In genomic region chr3:27348462-27348861, GRCm38 (mm10) we compare ENCODE assay signal across 25 mouse cellular contexts. TPM values are rescaled to one million over a fixed set of nuclear protein-coding genes. Genes with fewer than 3 reads are reported as not detected.
DNase-seq lines count a peak whose midpoint lies in the region; ATAC-seq and TF ChIP-seq lines count a peak whose summit lies in the region.
"Had no signal": no experiment of that assay in that cellular context is flagged by ENCODE, and none has a peak within 500 bp of the region (broad histone marks: within the 10 kb centered on the region; RNA-seq: fewer than 3 reads in every experiment).

No protein-coding gene starts in this region.

- H3K9ac ChIP-seq in forebrain, embryonic 16.5 days (replicated peaks; ENCODE audit: low read depth, low read length), result no peak overlapping the region
- H3K9ac ChIP-seq in forebrain, embryonic 13.5 days, result no peak overlapping the region
- H3K9ac ChIP-seq: embryonic facial prominence, embryonic 13.5 days; heart, embryonic 13.5 days; intestine, embryonic 15.5 days; liver, embryonic 12.5 days; lung, embryonic 14.5 days; midbrain, embryonic 12.5 days had no signal

- H3K9me3 ChIP-seq in forebrain, embryonic 16.5 days (ENCODE audit: control insufficient read depth, low read length), result no peaks in the 10 kb centered on the region
- H3K9me3 ChIP-seq in forebrain, embryonic 13.5 days (replicated peaks), result no peaks in the 10 kb centered on the region
- H3K9me3 ChIP-seq: embryonic facial prominence, embryonic 13.5 days; heart, embryonic 13.5 days; intestine, embryonic 15.5 days; liver, embryonic 12.5 days; midbrain, embryonic 12.5 days had no signal

- peaks cover 4% of the 10 kb centered on the region; the same call in 1 of the 2 replicates for H3K4me1 ChIP-seq in forebrain, embryonic 16.5 days (replicated peaks; ENCODE audit: control insufficient read depth, insufficient read depth, low read length)
- peaks cover 7% of the 10 kb centered on the region; the same call in 1 of the 2 replicates for H3K4me1 ChIP-seq in forebrain, embryonic 13.5 days
- H3K4me1 ChIP-seq: embryonic facial prominence, embryonic 13.5 days; heart, embryonic 13.5 days; intestine, embryonic 15.5 days; liver, embryonic 12.5 days; midbrain, embryonic 12.5 days had no signal

- no peak overlapping the region for H3K4me2 ChIP-seq in forebrain, embryonic 16.5 days (ENCODE audit: low read length)
- no peak overlapping the region for H3K4me2 ChIP-seq in forebrain, embryonic 13.5 days
- H3K4me2 ChIP-seq: embryonic facial prominence, embryonic 13.5 days; heart, embryonic 13.5 days; intestine, embryonic 15.5 days; liver, embryonic 12.5 days; lung, embryonic 14.5 days; midbrain, embryonic 12.5 days had no signal

- H3K4me3 ChIP-seq in forebrain, embryonic 16.5 days (replicated peaks; ENCODE audit: low read length), result no peak overlapping the region
- no peak overlapping the region for H3K4me3 ChIP-seq in forebrain, embryonic 13.5 days
- H3K4me3 ChIP-seq: embryonic facial prominence, embryonic 13.5 days; gastrocnemius, adult 2 months; heart, embryonic 13.5 days; intestine, embryonic 15.5 days; liver, embryonic 12.5 days; midbrain, embryonic 12.5 days; myocyte had no signal

- no peak overlapping the region for H3K27ac ChIP-seq in forebrain, embryonic 16.5 days (ENCODE audit: low read length)
- no peak overlapping the region for H3K27ac ChIP-seq in forebrain, embryonic 13.5 days
- H3K27ac ChIP-seq: embryonic facial prominence, embryonic 13.5 days; gastrocnemius, adult 2 months; heart, embryonic 13.5 days; intestine, embryonic 15.5 days; liver, embryonic 12.5 days; midbrain, embryonic 12.5 days had no signal

- intact Hi-C loops in left cerebral cortex, postnatal 4 days (cut with DNase I), result no loop called here

- peak; percentile 10 for DNase-seq in left cerebral cortex, adult 11 months (ENCODE audit: low spot score)
- no peak for DNase-seq in left cerebral cortex, postnatal 4 days
- DNase-seq in brain, embryonic 14.5 days (ENCODE audit: low read depth), result peak; percentile 55
- DNase-seq in retina, embryonic 14.5 days (ENCODE audit: low spot score), result peak; percentile 51
- no peak for DNase-seq in spleen, postnatal 4 days (ENCODE audit: low spot score in 2 of 2)
- DNase-seq: adrenal gland, adult 8-10 months; cerebellum, adult 2 months; gastrocnemius, adult 2 months; heart, postnatal 36 days; kidney, postnatal 4 days; lung, embryonic 14.5 days; right cerebral cortex, postnatal 25 days; thymus, postnatal 36 days had no signal

- no peak for TF ChIP-seq POLR2A in brain, embryonic 14.5 days (IDR thresholded peaks at IDR 0.05; ENCODE audit: borderline replicate concordance, extremely low read depth, insufficient read depth, insufficient read length, poor library complexity, severe bottlenecking)

- ATAC-seq in forebrain, embryonic 16.5 days, result peak; percentile 57; the same call in 1 of the 2 replicates
- ATAC-seq in forebrain, embryonic 13.5 days, result no peak
- ATAC-seq: intestine, embryonic 15.5 days; liver, embryonic 12.5 days had no signal

- TF ChIP-seq CTCF in brain, embryonic 14.5 days (IDR thresholded peaks at IDR 0.05; ENCODE audit: borderline replicate concordance, extremely low read depth, insufficient read depth, insufficient read length), result no peak

- 64% methylated on average over 5 of the region's 5 CpGs for WGBS in forebrain, embryonic 16.5 days
- 72% methylated on average over 5 of the region's 5 CpGs for WGBS in forebrain, embryonic 13.5 days

- no peaks in the 10 kb centered on the region for H3K36me3 ChIP-seq in forebrain, embryonic 16.5 days (ENCODE audit: control insufficient read depth, insufficient read depth)
- no peaks in the 10 kb centered on the region for H3K36me3 ChIP-seq in forebrain, embryonic 13.5 days (ENCODE audit: poor library complexity, severe bottlenecking)
- H3K36me3 ChIP-seq: embryonic facial prominence, embryonic 13.5 days; heart, embryonic 13.5 days; intestine, embryonic 15.5 days; liver, embryonic 12.5 days; midbrain, embryonic 12.5 days had no signal

- H3K27me3 ChIP-seq in forebrain, embryonic 16.5 days (replicated peaks; ENCODE audit: control insufficient read depth, insufficient read depth, low read length), result no peaks in the 10 kb centered on the region
- H3K27me3 ChIP-seq in forebrain, embryonic 13.5 days, result no peaks in the 10 kb centered on the region
- H3K27me3 ChIP-seq: CH12.LX; embryonic facial prominence, embryonic 13.5 days; heart, embryonic 13.5 days; intestine, embryonic 15.5 days; liver, embryonic 12.5 days; midbrain, embryonic 12.5 days had no signal

RNA-seq across cellular contexts. Expression of gene Ghsr, which starts 22.7 kb away (rescaled TPM):
- polyA plus RNA-seq in forebrain, embryonic 16.5 days (2015; fragmentation: Nextera tagmentation; extraction: Ambion mirVana), result 0.05 and 0.09 TPM in 2 replicates
- polyA plus RNA-seq in forebrain, embryonic 13.5 days (2015; fragmentation: Nextera tagmentation; extraction: Ambion mirVana), result not detected in 2 replicates
- total RNA-seq in left cerebral cortex, postnatal 4 days (2021), result under 1 TPM; 0.10 to 0.24 TPM
- polyA plus RNA-seq in brain, embryonic 14.5 days (2012; rRNA removed), result 0.10 and 0.30 TPM in 2 replicates
- total RNA-seq: CH12.LX; common myeloid progenitor, adult 5-6 weeks; gastrocnemius, adult 2 months; granulocyte monocyte progenitor cell, adult 5-6 weeks; heart, postnatal 36 days had no signal
- polyA plus RNA-seq: embryonic facial prominence, embryonic 13.5 days; heart, embryonic 13.5 days; intestine, embryonic 15.5 days; liver, embryonic 12.5 days; lung, embryonic 14.5 days; myocyte; testis, adult 2 months had no signal

RNA-seq across cellular contexts. Expression of gene Tnfsf10, which starts 31.6 kb away (rescaled TPM):
- polyA plus RNA-seq in forebrain, embryonic 16.5 days (2015; fragmentation: Nextera tagmentation; extraction: Ambion mirVana), result 0.04 and 0.12 TPM in 2 replicates
- 0.05 TPM in 1 of 2 replicates, not detected in the other for polyA plus RNA-seq in forebrain, embryonic 13.5 days (2015; fragmentation: Nextera tagmentation; extraction: Ambion mirVana)
- 1 to 10 TPM; 1.7 to 2.2 TPM for total RNA-seq in left cerebral cortex, postnatal 4 days (2021)
- polyA plus RNA-seq in brain, embryonic 14.5 days (2012; rRNA removed), result 0.09 and 0.12 TPM in 2 replicates
- polyA plus RNA-seq: midbrain, embryonic 12.5 days; myocyte had no signal

Comparison
In these comparisons a context has a peak if more than half of its experiments do, and no peak if none do; other contexts are left out.
1. DNase-seq: peak in left cerebral cortex, adult 11 months (single experiment), brain, embryonic 14.5 days (single experiment) and retina, embryonic 14.5 days (single experiment); none in left cerebral cortex, postnatal 4 days (single experiment) and spleen, postnatal 4 days (0 of 2).